Mouse (Mus musculus) testis, adult 2 months (tissue): ENCODE results near the gene Gm28553.
"Not testable (repeated sequence)": the region's sequence is repeated elsewhere in the genome, so short reads cannot be mapped to it uniquely, and the experiment has no call there.

Source experiments
- CTCF ChIP-seq: fragments of 200-500 bp; IDR thresholded peaks from 2 replicates; pipeline ENCODE4 v1.5.1; 2012; ENCODE audit warnings: low read depth, mild to moderate bottlenecking, inconsistent platforms, low read length, moderate library complexity; ENCODE audit not compliant: control insufficient read depth, insufficient read depth, insufficient replicate concordance
- POLR2A ChIP-seq: fragments of 200-500 bp; IDR thresholded peaks from 2 replicates; pipeline ENCODE4 v1.6.1; 2012; ENCODE audit warnings: low read depth, mild to moderate bottlenecking, inconsistent platforms, low read length, moderate library complexity; ENCODE audit not compliant: control insufficient read depth

DNA sequence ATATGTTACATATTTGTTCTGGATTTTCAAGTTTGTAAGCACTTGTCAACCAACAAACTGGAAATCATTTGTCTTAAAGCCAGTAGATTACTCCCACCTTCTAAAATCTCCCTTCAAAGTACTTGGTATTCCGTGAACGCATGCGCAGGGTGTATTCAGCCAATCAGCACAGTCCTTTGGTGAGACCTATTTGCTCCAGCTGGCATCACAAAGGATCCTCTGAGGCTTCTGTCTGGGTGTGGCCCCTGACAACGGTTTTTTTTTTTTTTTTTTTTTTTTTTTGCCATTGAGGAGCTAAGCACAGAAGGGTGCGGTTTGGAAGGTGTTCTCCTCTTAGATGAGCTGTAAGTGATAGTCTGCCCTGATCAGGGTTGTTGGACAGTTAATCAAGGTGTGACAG lies at the start of gene Gm28553:
- TF ChIP-seq CTCF, POLR2A: not testable (repeated sequence)
